Mouse (Mus musculus) heart, postnatal 0 days (tissue): ENCODE measurements around the gene Hdac6.

Experiments used
- CTCF ChIP-seq: IDR thresholded peaks from 2 replicates; pipeline ENCODE4 v1.5.1; 2016; ENCODE audit warnings: antibody characterized with exemption, control low read depth, low read depth
- EP300 ChIP-seq: IDR thresholded peaks from 2 replicates; pipeline ENCODE4 v1.6.1; 2016; ENCODE audit warnings: antibody characterized with exemption, low read depth

DNA sequence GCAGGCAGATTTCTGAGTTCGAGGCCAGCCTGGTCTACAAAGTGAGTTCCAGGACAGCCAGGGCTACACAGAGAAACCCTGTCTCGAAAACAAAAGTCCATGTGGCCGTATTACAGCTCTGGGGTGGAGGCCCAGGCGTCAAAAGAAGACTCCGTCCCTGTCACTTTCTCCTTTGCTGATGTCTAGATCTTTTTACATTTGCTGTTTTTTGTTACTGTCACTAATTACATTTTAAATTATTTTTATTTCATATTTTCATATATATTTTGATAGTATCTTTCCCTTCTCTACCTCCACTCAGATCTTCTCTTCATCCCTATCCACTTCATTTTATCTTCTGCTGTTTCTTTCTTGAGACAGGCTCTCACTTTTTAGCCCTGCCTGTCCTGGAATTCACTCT, 40.0 kb downstream of the Hdac6 start, which contains the start of gene Gm10491:
- no peak for TF ChIP-seq CTCF
- TF ChIP-seq EP300, result no peak
